Mouse (Mus musculus) midbrain, embryonic 16.5 days (tissue): ENCODE measurements at regions not wholly inside any gene's neighbourhood (a gene's known extent, or its start where the extent isn't known, plus 50 kb on each side); places are given as distances from the start of the nearest gene placed in this dataset.

Source experiments
- ATAC-seq: fragments of 200-750 bp; cut with Nextera tagmentation; 2 replicates; pipeline ENCODE4 v1.8.0; 2017; ENCODE audit warnings: moderate TSS enrichment
- H3K27ac ChIP-seq: fragments of 300-500 bp; sonication (generic); 2 replicates; pipeline ENCODE4 v1.5.1; 2014; ENCODE audit warnings: mild to moderate bottlenecking, low read length, mixed read lengths
- H3K27me3 ChIP-seq: fragments of 300-500 bp; sonication (generic); 2 replicates; pipeline ENCODE4 v1.6.1; 2014; ENCODE audit warnings: low read depth, low read length, mixed read lengths; ENCODE audit not compliant: control insufficient read depth, insufficient read depth
- H3K36me3 ChIP-seq: fragments of 300-500 bp; sonication (generic); 2 replicates; pipeline ENCODE4 v1.6.1; 2014; ENCODE audit warnings: mild to moderate bottlenecking, low read length, moderate library complexity, mixed read lengths; ENCODE audit not compliant: control insufficient read depth, insufficient read depth
- H3K4me1 ChIP-seq: fragments of 300-500 bp; sonication (generic); 2 replicates; pipeline ENCODE4 v1.6.1; 2014; ENCODE audit warnings: mild to moderate bottlenecking, low read length, mixed read lengths; ENCODE audit not compliant: control insufficient read depth, insufficient read depth
- H3K4me2 ChIP-seq: fragments of 300-500 bp; sonication (generic); 2 replicates; pipeline ENCODE4 v1.6.1; 2014; ENCODE audit warnings: mild to moderate bottlenecking, low read length, mixed read lengths
- H3K4me3 ChIP-seq: fragments of 300-500 bp; sonication (generic); 2 replicates; pipeline ENCODE4 v1.5.1; 2014; ENCODE audit warnings: low read depth, mild to moderate bottlenecking, low read length, moderate library complexity, mixed read lengths
- H3K9ac ChIP-seq: fragments of 300-500 bp; sonication (generic); 2 replicates; pipeline ENCODE4 v1.6.1; 2014; ENCODE audit warnings: low read depth, low read length, mixed read lengths
- H3K9me3 ChIP-seq: fragments of 300-500 bp; sonication (generic); replicated peaks from 2 replicates; pipeline ENCODE4 v1.6.1; 2014; ENCODE audit warnings: mild to moderate bottlenecking, low read length, mixed read lengths; ENCODE audit not compliant: control insufficient read depth, poor library complexity, severe bottlenecking
- WGBS: fragments of 180-500 bp; shearing (Covaris S2); extraction: QIAGEN DNeasy Blood & Tissue Kit; methylation state at CpG from one replicate; pipeline ENCODE4 v1.1.7; 2014; 5-methylcytosine and 5-hydroxymethylcytosine counted together

- no peak overlapping the region for H3K4me2 ChIP-seq
- no peak overlapping the region for H3K4me3 ChIP-seq
- no peaks in the 10 kb centered on the region for H3K9me3 ChIP-seq
- H3K4me1 ChIP-seq = no peaks in the 10 kb centered on the region
- H3K27ac ChIP-seq = no peak overlapping the region
- H3K36me3 ChIP-seq = no peaks in the 10 kb centered on the region
- no peak for ATAC-seq
- no peaks in the 10 kb centered on the region for H3K27me3 ChIP-seq
- 90% methylated on average over 2 of the region's 2 CpGs for WGBS
- no peak overlapping the region for H3K9ac ChIP-seq
Observed at GRCm38 (mm10) chr15:26051415-26051814, 67.2 kb downstream of the Zfp622 start.

GRCm38 (mm10) chr15:26052720-26053316 is 68.7 kb downstream of the Zfp622 start:
- H3K36me3 ChIP-seq = no peaks in the 10 kb centered on the region
- no peak overlapping the region for H3K4me3 ChIP-seq
- H3K4me1 ChIP-seq = no peaks in the 10 kb centered on the region
- no peaks in the 10 kb centered on the region for H3K9me3 ChIP-seq
- ATAC-seq = 0 out of 2 replicates have a peak, but pooled peaks have one; percentile 28
- no peak overlapping the region for H3K9ac ChIP-seq
- H3K27me3 ChIP-seq = no peaks in the 10 kb centered on the region
- H3K4me2 ChIP-seq = no peak overlapping the region
- 58% methylated on average over 4 of the region's 4 CpGs for WGBS
- no peak overlapping the region for H3K27ac ChIP-seq

- Histone ChIP-seq H3K9ac (no peak overlapping the region), H3K36me3 (no peaks in the 10 kb centered on the region), H3K27ac (no peak overlapping the region), H3K4me1 (no peaks in the 10 kb centered on the region), H3K9me3 (no peaks in the 10 kb centered on the region), H3K4me2 (no peak overlapping the region), H3K27me3 (no peaks in the 10 kb centered on the region), H3K4me3 (no peak overlapping the region)
- no peak for ATAC-seq
- WGBS = 51% methylated on average over 3 of the region's 3 CpGs
Observed at GRCm38 (mm10) chr15:26058019-26058418, 73.9 kb downstream of the Zfp622 start.

- no peak for ATAC-seq
- Histone ChIP-seq H3K27me3 (no peaks in the 10 kb centered on the region), H3K4me1 (no peaks in the 10 kb centered on the region), H3K4me2 (no peak overlapping the region), H3K9ac (no peak overlapping the region), H3K9me3 (no peaks in the 10 kb centered on the region), H3K36me3 (no peaks in the 10 kb centered on the region), H3K27ac (no peak overlapping the region), H3K4me3 (no peak overlapping the region)
- 70% methylated on average over 4 of the region's 4 CpGs for WGBS
Observed at GRCm38 (mm10) chr15:26100199-26100598, 116.0 kb downstream of the Zfp622 start.

- ATAC-seq = no peak
- Histone ChIP-seq H3K4me1 (no peaks in the 10 kb centered on the region), H3K4me3 (no peak overlapping the region), H3K27ac (no peak overlapping the region), H3K4me2 (no peak overlapping the region), H3K27me3 (no peaks in the 10 kb centered on the region), H3K9ac (no peak overlapping the region), H3K9me3 (no peaks in the 10 kb centered on the region), H3K36me3 (no peaks in the 10 kb centered on the region)
- WGBS = 90% methylated on average over 6 of the region's 6 CpGs
Observed at GRCm38 (mm10) chr15:26107993-26108392, 123.8 kb downstream of the Zfp622 start.

GRCm38 (mm10) chr15:26144197-26144596 is 160.0 kb downstream of the Zfp622 start:
- Histone ChIP-seq H3K36me3 (no peaks in the 10 kb centered on the region), H3K27ac (no peak overlapping the region), H3K4me2 (no peak overlapping the region), H3K9me3 (no peaks in the 10 kb centered on the region), H3K27me3 (no peaks in the 10 kb centered on the region), H3K9ac (no peak overlapping the region), H3K4me3 (no peak overlapping the region), H3K4me1 (no peaks in the 10 kb centered on the region)
- 72% methylated on average over 2 of the region's 2 CpGs for WGBS
- ATAC-seq = no peak

- H3K27me3 ChIP-seq = no peaks in the 10 kb centered on the region
- no peak overlapping the region for H3K4me3 ChIP-seq
- H3K4me2 ChIP-seq = no peak overlapping the region
- H3K4me1 ChIP-seq = no peaks in the 10 kb centered on the region
- no peak overlapping the region for H3K27ac ChIP-seq
- H3K9me3 ChIP-seq = no peaks in the 10 kb centered on the region
- H3K9ac ChIP-seq = no peak overlapping the region
- ATAC-seq = no peak
- WGBS = 79% methylated on average over 3 of the region's 3 CpGs
- H3K36me3 ChIP-seq = no peaks in the 10 kb centered on the region
Observed at GRCm38 (mm10) chr15:26158499-26158898, 150.3 kb upstream of the March11 start.

- ATAC-seq = no peak
- H3K4me1 ChIP-seq = no peaks in the 10 kb centered on the region
- H3K4me2 ChIP-seq = no peak overlapping the region
- no peaks in the 10 kb centered on the region for H3K27me3 ChIP-seq
- WGBS = 52% methylated on average over 3 of the region's 3 CpGs
- H3K4me3 ChIP-seq = no peak overlapping the region
- no peaks in the 10 kb centered on the region for H3K36me3 ChIP-seq
- H3K27ac ChIP-seq = no peak overlapping the region
- no peaks in the 10 kb centered on the region for H3K9me3 ChIP-seq
- no peak overlapping the region for H3K9ac ChIP-seq
Observed at GRCm38 (mm10) chr15:26184930-26185329, 123.9 kb upstream of the March11 start.

GRCm38 (mm10) chr15:26195576-26195975 is 113.3 kb upstream of the March11 start:
- no peak for ATAC-seq
- 66% methylated on average over 1 of the region's 1 CpGs for WGBS
- no peak overlapping the region for H3K27ac ChIP-seq

More at GRCm38 (mm10) chr15:26195576-26195975, 113.3 kb upstream of the March11 start:
- Histone ChIP-seq H3K36me3 (no peaks in the 10 kb centered on the region), H3K4me3 (no peak overlapping the region), H3K9me3 (no peaks in the 10 kb centered on the region), H3K9ac (no peak overlapping the region), H3K4me1 (no peaks in the 10 kb centered on the region), H3K4me2 (no peak overlapping the region), H3K27me3 (no peaks in the 10 kb centered on the region)
